Mouse (Mus musculus) frontal cortex, postnatal 10 days (tissue): ENCODE measurements at regions not wholly inside any gene's neighbourhood (a gene's known extent, or its start where the extent isn't known, plus 50 kb on each side); places are given as distances from the start of the nearest gene placed in this dataset.

Source experiments
- DNase-seq, 2 experiments: peaks; one replicate each; pipeline ENCODE4 v3.0.0; 2022; ENCODE audit warnings: low spot score in 2 of 2, mixed read lengths in 1 of 2

DNA sequence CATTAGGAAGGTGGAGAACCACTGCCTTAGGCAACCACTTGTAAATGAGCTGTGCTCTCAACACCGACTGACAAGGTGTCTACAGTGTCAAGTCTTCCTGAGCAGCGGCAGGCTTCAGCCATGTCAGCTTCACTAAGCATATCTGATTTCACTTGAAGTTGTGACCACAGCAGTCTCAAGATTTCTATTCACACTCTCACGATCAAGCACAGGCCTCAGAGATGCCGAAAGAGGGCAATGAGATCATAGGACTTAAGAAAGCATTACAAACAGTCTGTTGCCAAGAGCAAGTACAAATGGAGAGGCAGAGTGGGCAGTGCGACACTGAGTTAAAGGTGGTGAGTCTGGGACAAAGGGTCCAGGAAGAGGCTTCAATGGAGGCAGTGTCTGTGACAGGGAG is 289.6 kb downstream of the Kcnrg start:
- DNase-seq, result no peak

DNA sequence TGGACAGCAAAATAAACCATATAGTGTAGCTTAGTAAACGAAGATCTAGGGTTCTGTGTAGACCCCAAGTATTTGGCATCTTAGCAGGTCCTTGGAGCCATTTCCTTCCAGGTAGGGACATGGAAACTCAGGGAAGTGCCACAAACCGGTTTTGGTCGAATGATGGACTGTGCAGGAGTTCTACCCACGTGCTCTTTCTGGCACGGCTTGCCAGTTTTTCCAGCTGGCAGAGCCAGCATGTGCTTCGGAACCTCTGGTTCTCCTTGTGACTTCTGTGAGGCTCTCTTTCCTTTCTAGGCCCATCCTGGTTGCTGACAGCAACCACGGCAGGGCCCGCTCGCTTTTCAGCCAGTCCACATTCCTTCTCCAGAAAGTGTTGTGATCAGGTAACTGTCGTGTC is 291.4 kb downstream of the Kcnrg start:
- no peak for DNase-seq

- DNase-seq, result no peak
Observed at GRCm38 (mm10) chr14:61904426-61905124, 297.3 kb downstream of the Kcnrg start.

GRCm38 (mm10) chr14:61918113-61918512 is 310.9 kb downstream of the Kcnrg start:
- DNase-seq, result no peak

DNA sequence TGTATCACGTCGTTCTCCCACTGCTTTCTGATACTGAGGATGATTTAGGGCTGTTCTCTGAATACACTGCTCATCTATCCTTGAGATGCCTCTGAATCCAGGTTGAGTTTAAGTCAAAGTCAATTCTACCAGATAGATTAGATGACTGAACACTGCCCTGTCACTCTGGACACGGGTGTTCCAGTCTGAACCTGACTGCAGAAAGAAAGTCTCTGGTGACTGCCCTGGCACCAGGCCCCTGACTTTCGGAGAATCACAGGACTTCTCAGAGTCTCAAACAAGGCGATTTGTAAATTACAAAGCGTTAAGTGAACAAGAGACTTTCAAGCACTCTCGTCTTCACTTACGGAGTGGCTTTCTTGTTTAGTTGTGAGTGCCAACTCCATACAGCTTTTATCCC is 324.6 kb downstream of the Kcnrg start:
- no peak for DNase-seq

- no peak for DNase-seq
Observed at GRCm38 (mm10) chr14:61941682-61942081, 334.4 kb downstream of the Kcnrg start.

- no peak for DNase-seq
Observed at GRCm38 (mm10) chr14:61945659-61946058, 338.4 kb downstream of the Kcnrg start.

GRCm38 (mm10) chr14:61949446-61949845 is 342.2 kb downstream of the Kcnrg start:
- DNase-seq, result no peak

- no peak for DNase-seq
Observed at GRCm38 (mm10) chr14:61950004-61950403, 342.4 kb upstream of the Rnaseh2b start.

- no peak for DNase-seq
Observed at GRCm38 (mm10) chr14:61953029-61953428, 339.4 kb upstream of the Rnaseh2b start.

- DNase-seq, result no peak
Observed at GRCm38 (mm10) chr14:61955416-61955815, 337.0 kb upstream of the Rnaseh2b start.

DNA sequence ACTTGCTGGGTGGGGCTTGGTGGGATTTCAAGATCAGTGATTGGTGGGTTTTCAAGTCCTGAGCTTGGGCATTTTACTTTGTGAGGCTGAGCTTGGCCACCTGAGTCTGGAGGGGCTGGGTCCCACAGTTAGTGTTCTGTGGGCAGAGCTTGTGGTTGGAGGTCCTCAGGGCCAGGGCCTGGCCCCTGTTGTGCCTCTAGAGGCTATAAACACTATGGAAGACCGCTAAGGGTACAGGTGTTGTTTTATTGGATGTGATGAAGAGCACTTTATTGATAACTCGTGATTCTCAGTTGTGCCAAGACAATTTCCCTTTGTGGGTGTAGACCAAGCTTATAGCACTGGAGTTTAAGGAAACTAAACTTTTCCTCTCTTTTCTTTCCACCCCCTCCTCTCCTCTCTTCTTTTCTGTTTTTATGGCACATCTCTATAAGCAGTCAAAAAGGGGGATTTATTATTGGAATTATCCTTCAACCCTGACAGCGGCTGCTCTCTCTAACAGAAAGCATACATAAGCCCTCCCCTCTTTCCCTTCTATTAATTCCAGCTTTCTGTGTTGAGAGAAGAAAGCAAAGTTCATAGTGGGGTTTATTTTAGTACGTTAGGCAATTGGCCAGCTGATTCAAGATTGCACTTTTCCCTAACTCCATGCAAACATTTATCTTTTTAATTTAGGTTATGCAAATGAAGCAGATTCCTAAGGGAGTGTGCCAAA is 332.0 kb upstream of the Rnaseh2b start:
- no peak for DNase-seq

GRCm38 (mm10) chr14:61968467-61968866 is 323.9 kb upstream of the Rnaseh2b start:
- DNase-seq, result no peak

GRCm38 (mm10) chr14:61968957-61969535 is 323.3 kb upstream of the Rnaseh2b start:
- no peak for DNase-seq

DNA sequence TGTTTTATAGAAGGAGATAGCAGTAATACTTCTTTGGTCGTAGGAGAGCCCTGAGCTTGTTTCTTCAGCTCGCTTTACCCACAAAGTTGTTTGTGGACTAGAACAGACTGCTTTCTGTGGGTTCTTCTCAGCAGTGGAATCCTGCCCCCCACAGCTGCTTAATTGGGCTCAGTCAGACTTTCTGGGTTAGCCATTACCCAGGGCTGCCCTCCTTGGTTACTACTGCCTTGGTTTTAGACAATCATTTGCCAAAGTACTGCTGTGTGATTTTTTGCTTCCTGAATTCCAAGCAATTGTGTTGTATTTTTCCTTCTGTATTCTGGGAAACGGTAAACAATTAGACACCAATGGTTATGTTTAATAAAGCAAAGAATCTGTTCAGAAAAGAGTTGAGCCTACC is 321.8 kb upstream of the Rnaseh2b start:
- DNase-seq, result no peak

GRCm38 (mm10) chr14:61971100-61972088 is 321.0 kb upstream of the Rnaseh2b start:
- peak in 1 of 2 experiments; percentile 26 for DNase-seq

GRCm38 (mm10) chr14:61975301-61975732 is 317.1 kb upstream of the Rnaseh2b start:
- no peak for DNase-seq

DNA sequence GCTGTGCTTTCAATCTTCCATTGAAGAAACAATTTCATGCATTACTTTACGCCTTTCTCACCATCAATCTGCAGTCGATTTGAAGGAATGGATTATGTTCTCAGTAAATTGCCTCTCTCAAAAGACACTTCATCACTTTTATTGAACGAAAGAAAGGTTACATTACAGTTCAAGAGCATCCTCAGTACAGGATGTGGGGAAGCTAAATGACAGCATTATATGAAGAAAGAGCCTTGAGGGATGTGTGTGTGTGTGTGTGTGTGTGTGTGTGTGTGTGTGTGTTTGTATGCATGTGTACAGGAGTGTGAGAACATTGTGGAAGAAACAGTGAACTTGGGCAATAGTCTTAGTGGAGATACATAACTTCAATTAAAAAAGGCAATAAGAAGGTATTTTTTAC is 311.8 kb upstream of the Rnaseh2b start:
- no peak for DNase-seq

GRCm38 (mm10) chr14:61985575-61985974 is 306.8 kb upstream of the Rnaseh2b start:
- DNase-seq, result no peak

DNA sequence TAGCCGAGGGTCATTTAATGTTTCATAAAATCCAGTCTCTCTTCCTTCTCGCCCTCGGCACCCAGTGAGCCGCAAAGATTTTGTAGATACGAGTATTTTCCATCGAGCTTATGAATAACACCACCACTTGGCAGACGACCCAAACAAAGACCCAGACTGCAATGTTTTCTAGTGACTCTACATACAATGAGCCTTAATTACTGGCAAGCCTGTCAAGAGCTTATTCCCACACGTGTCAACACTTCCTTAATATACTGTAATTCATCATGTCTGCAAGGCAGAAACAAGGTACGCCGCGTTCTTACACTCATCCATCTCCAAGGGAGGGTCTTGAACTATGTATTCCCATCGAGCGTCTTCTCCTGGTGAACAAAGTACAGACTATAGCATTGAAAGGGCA is 306.2 kb upstream of the Rnaseh2b start:
- DNase-seq, result no peak

GRCm38 (mm10) chr14:61995253-61995652 is 297.1 kb upstream of the Rnaseh2b start:
- no peak for DNase-seq

DNA sequence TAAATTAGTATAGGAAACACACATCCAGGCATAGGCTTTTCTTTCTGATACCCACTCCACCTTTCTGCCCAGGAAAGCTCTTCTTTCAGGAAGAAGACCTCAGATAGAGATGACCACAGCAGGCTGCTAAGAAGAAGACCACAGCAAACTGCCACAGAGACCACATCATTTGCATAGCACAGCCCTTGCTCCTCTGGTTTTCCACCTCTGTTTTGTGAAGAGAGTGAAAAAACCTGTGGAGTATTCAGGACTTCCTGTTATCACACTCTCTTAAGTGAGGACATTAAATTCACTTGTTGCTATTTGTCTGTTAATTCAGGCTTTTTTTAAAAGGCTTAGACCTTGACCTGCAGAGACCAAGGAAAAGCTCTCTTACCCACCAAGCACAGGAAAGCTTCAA is 294.7 kb upstream of the Rnaseh2b start:
- no peak for DNase-seq
